Mouse (Mus musculus) heart, embryonic 11.5 days (tissue): ENCODE measurements around the gene Gm2381. TPM values are rescaled to one million over a fixed set of nuclear protein-coding genes. Genes with fewer than 3 reads are reported as not detected.
"Not testable (repeated sequence)": the region's sequence is repeated elsewhere in the genome, so short reads cannot be mapped to it uniquely, and the experiment has no call there.

Experiments used
- ATAC-seq: fragments of 200-750 bp; cut with Nextera tagmentation; replicated peaks from 2 replicates; pipeline ENCODE4 v1.8.0; 2017; ENCODE audit warnings: moderate library complexity; ENCODE audit not compliant: insufficient number of reproducible peaks, low FRiP score, low TSS enrichment
- H3K27ac ChIP-seq: fragments of 300-500 bp; sonication (generic); 2 replicates; pipeline ENCODE4 v1.5.1; 2014; ENCODE audit warnings: mild to moderate bottlenecking, low read depth, low read length
- H3K27me3 ChIP-seq: fragments of 300-500 bp; sonication (generic); 2 replicates; pipeline ENCODE4 v1.6.1; 2014; ENCODE audit warnings: mild to moderate bottlenecking, low read length, mixed read lengths; ENCODE audit not compliant: control insufficient read depth, insufficient read depth
- H3K36me3 ChIP-seq: fragments of 300-500 bp; sonication (generic); 2 replicates; pipeline ENCODE4 v1.6.1; 2014; ENCODE audit warnings: mild to moderate bottlenecking, low read length, moderate library complexity, mixed read lengths; ENCODE audit not compliant: control insufficient read depth, insufficient read depth
- H3K4me1 ChIP-seq: fragments of 300-500 bp; sonication (generic); 2 replicates; pipeline ENCODE4 v1.6.1; 2014; ENCODE audit warnings: low read length; ENCODE audit not compliant: control insufficient read depth, insufficient read depth
- H3K4me2 ChIP-seq: fragments of 300-500 bp; sonication (generic); 2 replicates; pipeline ENCODE4 v1.6.1; 2014; ENCODE audit warnings: mild to moderate bottlenecking, moderate library complexity
- H3K4me3 ChIP-seq: fragments of 300-500 bp; sonication (generic); 2 replicates; pipeline ENCODE4 v1.5.1; 2014; ENCODE audit warnings: low read depth, low read length
- H3K9ac ChIP-seq: fragments of 300-500 bp; sonication (generic); 2 replicates; pipeline ENCODE4 v1.6.1; 2014; ENCODE audit warnings: mild to moderate bottlenecking, low read depth, low read length, moderate library complexity
- H3K9me3 ChIP-seq: fragments of 300-500 bp; sonication (generic); replicated peaks from 2 replicates; pipeline ENCODE4 v1.6.1; 2016; ENCODE audit warnings: low read length; ENCODE audit not compliant: control insufficient read depth
- WGBS: fragments of 180-500 bp; shearing (Covaris S2); extraction: QIAGEN DNeasy Blood & Tissue Kit; methylation state at CpG from one replicate; pipeline ENCODE4 v1.1.7; 2014; ENCODE audit not compliant: insufficient replicate concordance; 5-methylcytosine and 5-hydroxymethylcytosine counted together
- polyA plus RNA-seq: library from polyadenylated mRNA; unstranded; fragments of >200 nt; fragmentation: Nextera tagmentation; extraction: Ambion mirVana; gene quantifications from 2 replicates; pipeline ENCODE4 v1.2.1, GENCODE M21; 2014

Gm2381 gene
- not detected in 2 replicates for polyA plus RNA-seq

GRCm38 (mm10) chr7:42866801-42867458, at the start of gene Gm2381:
Gene Gm2381 (minus strand): TSS chr7:42867234.
- not testable (repeated sequence) for H3K9ac ChIP-seq, H3K4me3 ChIP-seq, H3K36me3 ChIP-seq, H3K9me3 ChIP-seq, H3K27ac ChIP-seq, ATAC-seq, H3K27me3 ChIP-seq, H3K4me1 ChIP-seq, H3K4me2 ChIP-seq
- WGBS: 74% methylated on average over 8 of the region's 8 CpGs

GRCm38 (mm10) chr7:42898067-42898466, 31.0 kb upstream of the Gm2381 start:
- not testable (repeated sequence) for ATAC-seq, H3K4me3 ChIP-seq, H3K27ac ChIP-seq, H3K36me3 ChIP-seq, H3K27me3 ChIP-seq, H3K9me3 ChIP-seq, H3K4me1 ChIP-seq, H3K9ac ChIP-seq, H3K4me2 ChIP-seq
- 79% methylated on average over 2 of the region's 2 CpGs for WGBS

- no peaks in the 10 kb centered on the region for H3K27me3 ChIP-seq
- no peaks in the 10 kb centered on the region for H3K36me3 ChIP-seq
- no peak overlapping the region for H3K4me2 ChIP-seq
- H3K9me3 ChIP-seq: 0 out of 2 replicates have a peak, but pooled peaks cover 4% of the 10 kb centered on the region
- WGBS: 29% methylated on average over 23 of the region's 23 CpGs
- ATAC-seq: no peak
- H3K27ac ChIP-seq: no peak overlapping the region
- no peak overlapping the region for H3K4me3 ChIP-seq
- H3K4me1 ChIP-seq: no peaks in the 10 kb centered on the region
- H3K9ac ChIP-seq: no peak overlapping the region
Measured at GRCm38 (mm10) chr7:42878090-42878489, 11.1 kb upstream of the Gm2381 start.

GRCm38 (mm10) chr7:42838366-42838765, 28.7 kb downstream of the Gm2381 start:
- not testable (repeated sequence) for ATAC-seq

GRCm38 (mm10) chr7:42832221-42832620, 34.8 kb downstream of the Gm2381 start:
- WGBS: 67% methylated on average over 3 of the region's 3 CpGs
- Histone ChIP-seq H3K9me3 (peaks cover 6% of the 10 kb centered on the region; the same call in 1 of the 2 replicates), H3K4me2 (no peak overlapping the region), H3K4me3 (no peak overlapping the region), H3K36me3 (no peaks in the 10 kb centered on the region), H3K27ac (no peak overlapping the region), H3K9ac (no peak overlapping the region), H3K4me1 (no peaks in the 10 kb centered on the region), H3K27me3 (no peaks in the 10 kb centered on the region)
- no peak for ATAC-seq

More at GRCm38 (mm10) chr7:42838366-42838765, 28.7 kb downstream of the Gm2381 start:
- not testable (repeated sequence) for H3K9ac ChIP-seq, H3K4me2 ChIP-seq, H3K36me3 ChIP-seq, H3K27ac ChIP-seq, H3K4me1 ChIP-seq, H3K4me3 ChIP-seq, H3K9me3 ChIP-seq, H3K27me3 ChIP-seq

GRCm38 (mm10) chr7:42793425-42793824, 73.6 kb downstream of the Gm2381 start, which contains the start of gene Vmn2r62:
Gene Vmn2r62 (minus strand): TSS chr7:42793525.
- not testable (repeated sequence) for H3K4me2 ChIP-seq, H3K9ac ChIP-seq, H3K27me3 ChIP-seq, H3K36me3 ChIP-seq, H3K4me1 ChIP-seq, H3K27ac ChIP-seq, ATAC-seq, H3K9me3 ChIP-seq, H3K4me3 ChIP-seq
- no CpG with 5 or more reads among the region's 1 CpGs for WGBS

Other genes starting within 250 kb of the Gm2381 start
- gene Zfp976, start 224.6 kb downstream of the Gm2381 start, polyA plus RNA-seq: 1.3 and 1.4 TPM in 2 replicates
- 6.7 and 10.2 TPM in 2 replicates for gene Zfp975, start 174.5 kb downstream of the Gm2381 start, polyA plus RNA-seq
- gene Gm17067, start 140.2 kb downstream of the Gm2381 start, polyA plus RNA-seq: not detected in 2 replicates
- gene Vmn2r62, start 73.7 kb downstream of the Gm2381 start, polyA plus RNA-seq: not detected in 2 replicates
- gene Vmn2r63, start 66.6 kb upstream of the Gm2381 start, polyA plus RNA-seq: not detected in 2 replicates
- not detected in 2 replicates for gene Gm9268, start 151.5 kb upstream of the Gm2381 start, polyA plus RNA-seq
- not detected in 2 replicates for gene Zfp936, start 247.0 kb upstream of the Gm2381 start, polyA plus RNA-seq